Mouse (Mus musculus) left cerebral cortex, adult 2 months (tissue): ENCODE results near the gene Cfap221. TPM values are rescaled to one million over a fixed set of nuclear protein-coding genes. Genes with fewer than 3 reads are reported as not detected.

Source experiments
- DNase-seq, 2 experiments: peaks; one replicate each; pipeline ENCODE4 v3.0.0; 2021 to 2022; ENCODE audit warnings: low spot score in 2 of 2, mixed read lengths in 1 of 2; ENCODE audit errors: extremely low spot score in 1 of 2
- H3K27ac ChIP-seq: fragments of 200-600 bp; 2 replicates; pipeline ENCODE4 v1.8.1; 2022
- H3K4me3 ChIP-seq: fragments of 200-600 bp; 2 replicates; pipeline ENCODE4 v1.8.1; 2022
- CTCF ChIP-seq: fragments of 200-600 bp; IDR thresholded peaks from 2 replicates; pipeline ENCODE4 v1.8.1; 2022; ENCODE audit warnings: antibody characterized with exemption, mild to moderate bottlenecking, moderate library complexity
- intact Hi-C: fragments of 180-260 bp; cut with DNase I; formaldehyde crosslinking; loops from one replicate; pipeline ENCODE4 v1.15.1; 2025
- total RNA-seq, 2 experiments: library from RNA; stranded (reverse); gene quantifications; 2 replicates each; pipeline ENCODE4 v1.2.3; 2021

Cfap221 gene
- total RNA-seq, 2 experiments from 2014 or later, result 0.20 to 0.79 TPM

DNA sequence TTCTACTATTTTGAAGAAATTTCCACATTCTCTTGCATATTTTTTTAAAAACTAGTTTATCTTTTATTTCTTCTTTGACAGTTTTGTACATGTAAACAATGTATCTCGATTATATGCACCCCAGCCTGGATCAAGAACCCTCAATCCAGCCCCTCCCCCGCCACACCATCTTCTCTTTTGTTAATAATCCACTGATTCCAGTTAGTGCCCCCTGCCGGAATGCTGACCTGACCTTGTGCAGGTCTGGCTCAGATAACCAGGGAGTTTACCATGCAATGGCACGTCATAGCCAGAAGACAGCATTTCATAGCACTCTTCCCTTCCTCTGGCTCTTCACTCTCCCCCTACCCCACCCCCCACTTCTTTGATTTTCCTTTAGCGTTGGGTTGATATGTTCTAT lies 610 bp upstream of the Cfap221 start:
- Histone ChIP-seq H3K4me3 (peak overlapping the region; percentile 51; the same call in 1 of the 2 replicates), H3K27ac (no peak overlapping the region)
- intact Hi-C loops, result no loop called here
- no peak; the same call in 1 of the 2 replicates for TF ChIP-seq CTCF
- no peak for DNase-seq

- Histone ChIP-seq H3K27ac (no peak overlapping the region), H3K4me3 (no peak overlapping the region)
- DNase-seq, result no peak
- intact Hi-C loops, result no loop called here
- TF ChIP-seq CTCF, result no peak
These were observed 10.5 kb downstream of the Cfap221 start for GRCm38 (mm10) chr1:119986555-119986954.

DNA sequence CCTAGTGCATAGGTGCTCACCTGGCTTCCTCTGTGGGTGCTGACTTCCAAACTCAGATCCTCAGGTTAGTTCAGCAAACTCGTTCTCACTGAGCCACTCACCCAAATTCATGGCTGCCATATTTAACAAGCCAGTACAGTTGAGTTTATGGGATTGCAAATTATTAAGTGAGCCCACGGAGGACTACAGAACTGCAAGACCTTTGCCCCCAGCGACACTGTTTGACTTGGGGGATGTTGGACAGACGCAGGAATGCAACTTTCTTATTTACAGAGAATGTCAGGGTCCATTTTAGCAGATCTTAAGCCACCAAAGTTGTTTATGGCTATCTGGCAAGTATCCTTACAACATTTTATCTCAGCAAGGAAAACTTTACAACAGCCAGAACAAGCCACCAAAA lies 21.9 kb downstream of the Cfap221 start:
- Histone ChIP-seq H3K27ac (no peak overlapping the region), H3K4me3 (no peak overlapping the region)
- no peak for DNase-seq
- intact Hi-C loops, result no loop called here
- TF ChIP-seq CTCF, result no peak

DNA sequence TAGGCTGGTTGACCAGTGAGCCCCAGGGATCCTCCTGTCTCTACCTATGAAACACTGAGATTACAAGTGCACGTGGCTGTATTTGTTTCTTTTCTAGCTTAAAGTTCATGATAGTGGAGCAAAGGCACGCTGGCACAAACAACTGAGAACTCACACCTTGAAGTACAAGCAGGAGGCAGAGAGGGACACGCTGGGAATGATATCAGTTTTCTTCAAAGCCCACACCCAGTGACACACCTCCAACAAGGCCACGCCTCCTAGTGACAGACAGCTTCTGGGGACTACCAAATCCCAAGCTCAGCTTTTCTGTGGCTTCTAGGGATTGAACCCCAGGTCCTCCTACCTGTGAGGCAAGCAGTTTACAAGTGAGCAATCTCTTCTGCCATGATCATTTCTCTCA lies 23.9 kb downstream of the Cfap221 start:
- DNase-seq, result no peak
- H3K4me3 ChIP-seq, result no peak overlapping the region
- intact Hi-C loops, result no loop called here
- H3K27ac ChIP-seq, result no peak overlapping the region
- TF ChIP-seq CTCF, result no peak

- no peak for TF ChIP-seq CTCF
- no peak for DNase-seq
- no peak overlapping the region for H3K27ac ChIP-seq
- intact Hi-C loops, result no loop called here
- H3K4me3 ChIP-seq, result no peak overlapping the region
These were observed 31.1 kb downstream of the Cfap221 start for GRCm38 (mm10) chr1:119965804-119966514.

DNA sequence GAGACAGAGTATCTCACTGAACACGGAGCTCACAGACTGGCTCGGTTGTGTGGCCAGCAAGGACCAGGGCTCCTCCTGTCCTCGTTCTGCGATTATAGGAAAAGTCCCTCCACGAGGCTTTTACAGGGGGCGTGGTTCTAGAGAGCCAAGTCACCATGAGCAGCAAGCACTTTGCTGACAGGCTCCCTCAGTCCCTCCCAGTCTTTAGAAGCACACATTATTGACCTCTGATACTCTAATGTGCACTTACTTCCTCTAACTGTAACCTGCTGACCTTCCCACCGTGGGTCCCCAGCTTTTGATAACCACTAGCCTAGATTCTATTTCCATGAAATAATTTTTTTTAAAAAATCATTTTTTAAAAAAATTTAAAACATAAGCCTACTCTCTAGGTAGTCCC lies 37.1 kb downstream of the Cfap221 start:
- no peak overlapping the region for H3K27ac ChIP-seq
- no peak for DNase-seq
- TF ChIP-seq CTCF, result no peak
- intact Hi-C loops, result no loop called here
- no peak overlapping the region for H3K4me3 ChIP-seq

DNA sequence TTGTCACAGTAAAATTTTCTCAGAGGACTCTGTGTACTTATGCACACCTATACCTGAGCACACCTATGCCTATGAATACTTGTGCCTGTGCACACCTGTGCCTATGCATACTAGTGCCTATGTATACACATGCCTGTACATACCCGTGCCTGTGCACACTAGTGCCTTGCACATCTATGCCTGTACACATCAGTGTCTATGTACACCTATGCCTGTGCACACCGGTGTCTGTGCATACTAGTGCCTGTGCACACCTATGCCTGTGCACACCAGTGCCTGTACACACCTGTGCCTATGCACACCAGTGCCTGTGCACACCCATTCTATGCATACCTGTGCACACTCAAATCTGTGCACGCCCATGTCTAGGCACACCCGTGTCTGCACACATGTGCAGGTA lies 37.6 kb downstream of the Cfap221 start:
- DNase-seq, result no peak
- intact Hi-C loops, result no loop called here
- no peak overlapping the region for H3K4me3 ChIP-seq
- H3K27ac ChIP-seq, result no peak overlapping the region
- no peak for TF ChIP-seq CTCF

DNA sequence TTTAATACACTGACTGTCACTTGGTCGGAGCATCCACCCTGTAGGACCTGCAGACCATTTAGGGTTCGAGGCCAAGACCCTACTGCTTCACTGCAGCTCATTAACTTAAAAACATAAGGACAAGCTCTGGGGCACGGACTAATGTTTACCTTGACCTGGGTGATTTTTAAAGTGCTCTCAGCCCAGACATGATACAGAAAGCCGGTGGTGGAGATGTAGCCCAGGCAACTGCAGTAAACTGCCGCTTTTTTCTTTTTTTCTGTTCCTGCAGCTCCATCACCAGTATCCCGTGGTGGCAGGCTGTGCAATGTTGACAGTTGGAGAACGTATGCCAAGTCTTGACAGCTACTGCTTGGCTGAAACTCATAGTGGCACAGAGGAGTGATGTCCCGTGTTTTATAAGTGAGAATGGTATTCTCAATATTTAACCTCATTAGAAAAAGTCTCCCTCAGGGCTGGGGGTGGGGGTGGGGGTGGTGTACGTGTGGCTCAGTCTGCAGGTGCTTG lies 39.3 kb downstream of the Cfap221 start:
- no peak for DNase-seq
- intact Hi-C loops, result no loop called here

DNA sequence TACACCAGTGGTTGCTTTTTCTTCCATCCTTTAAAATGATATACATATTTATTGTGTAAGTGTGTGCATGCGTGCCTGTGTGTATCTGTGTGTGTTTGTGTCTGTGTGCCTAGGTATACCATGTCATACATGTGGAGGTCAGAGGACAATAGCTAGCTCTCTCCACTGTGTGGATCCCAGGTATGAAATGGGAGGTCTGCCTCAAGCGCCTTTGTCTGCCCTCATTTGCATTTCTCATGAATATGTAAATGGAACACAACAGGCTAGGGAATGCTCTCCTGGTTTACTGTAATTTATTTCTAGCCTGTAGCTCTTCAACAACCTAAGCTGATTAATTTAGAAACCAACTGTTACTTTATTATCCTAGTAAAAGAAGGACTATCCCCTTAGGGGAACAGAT lies 42.4 kb downstream of the Cfap221 start:
- TF ChIP-seq CTCF, result no peak
- intact Hi-C loops, result no loop called here
- no peak overlapping the region for H3K4me3 ChIP-seq
- H3K27ac ChIP-seq, result no peak overlapping the region
- no peak for DNase-seq

More for the DNA sequence above, 39.3 kb downstream of the Cfap221 start:
- TF ChIP-seq CTCF, result no peak
- H3K27ac ChIP-seq, result no peak overlapping the region
- H3K4me3 ChIP-seq, result no peak overlapping the region

DNA sequence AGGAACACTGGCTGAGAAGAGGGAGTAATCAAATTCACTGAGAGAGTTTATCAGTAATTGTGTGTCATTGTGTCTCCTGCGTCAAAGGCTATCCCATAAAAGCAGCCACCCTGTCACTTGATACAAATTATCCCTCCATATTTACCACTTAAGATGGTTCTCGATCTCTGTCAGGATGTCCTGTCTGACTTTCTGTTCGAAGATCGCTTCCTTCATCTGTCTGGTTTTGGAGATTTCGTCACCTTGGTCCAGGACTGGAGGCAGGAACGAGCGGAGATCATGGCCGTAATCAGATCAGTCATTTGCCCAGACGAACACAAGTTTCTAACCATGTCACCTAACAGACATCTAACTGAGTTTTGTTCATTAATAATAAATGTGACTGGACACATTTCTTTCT lies 43.6 kb downstream of the Cfap221 start:
- H3K27ac ChIP-seq, result no peak overlapping the region
- intact Hi-C loops, result no loop called here
- TF ChIP-seq CTCF, result no peak
- DNase-seq, result no peak
- no peak overlapping the region for H3K4me3 ChIP-seq

GRCm38 (mm10) chr1:119950086-119950485 lies 46.9 kb downstream of the Cfap221 start:
- Histone ChIP-seq H3K4me3 (no peak overlapping the region), H3K27ac (no peak overlapping the region)
- TF ChIP-seq CTCF, result no peak
- DNase-seq, result no peak
- intact Hi-C loops, result no loop called here

DNA sequence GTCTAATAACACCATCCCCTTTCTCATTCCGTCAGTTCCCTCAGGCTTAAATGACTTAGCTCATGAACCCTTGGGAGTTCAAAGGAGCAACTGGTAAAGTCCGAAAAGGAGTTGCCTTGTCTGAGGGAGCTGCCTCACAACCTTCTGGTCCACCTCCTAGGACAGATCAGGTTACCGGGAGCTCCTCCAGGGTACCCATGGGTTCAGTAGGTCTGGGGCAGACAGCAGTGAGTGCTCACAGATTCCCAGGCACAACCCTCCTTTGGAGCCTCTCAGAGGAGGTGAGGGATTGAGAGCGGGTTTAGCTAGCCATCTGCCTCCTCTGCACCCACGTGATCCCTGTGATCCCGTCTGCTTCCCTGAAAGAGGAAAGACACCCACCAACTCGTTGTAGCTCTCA lies 60.2 kb downstream of the Cfap221 start:
- H3K4me3 ChIP-seq, result no peak overlapping the region
- no peak for TF ChIP-seq CTCF
- intact Hi-C loops, result no loop called here
- no peak for DNase-seq
- H3K27ac ChIP-seq, result no peak overlapping the region

DNA sequence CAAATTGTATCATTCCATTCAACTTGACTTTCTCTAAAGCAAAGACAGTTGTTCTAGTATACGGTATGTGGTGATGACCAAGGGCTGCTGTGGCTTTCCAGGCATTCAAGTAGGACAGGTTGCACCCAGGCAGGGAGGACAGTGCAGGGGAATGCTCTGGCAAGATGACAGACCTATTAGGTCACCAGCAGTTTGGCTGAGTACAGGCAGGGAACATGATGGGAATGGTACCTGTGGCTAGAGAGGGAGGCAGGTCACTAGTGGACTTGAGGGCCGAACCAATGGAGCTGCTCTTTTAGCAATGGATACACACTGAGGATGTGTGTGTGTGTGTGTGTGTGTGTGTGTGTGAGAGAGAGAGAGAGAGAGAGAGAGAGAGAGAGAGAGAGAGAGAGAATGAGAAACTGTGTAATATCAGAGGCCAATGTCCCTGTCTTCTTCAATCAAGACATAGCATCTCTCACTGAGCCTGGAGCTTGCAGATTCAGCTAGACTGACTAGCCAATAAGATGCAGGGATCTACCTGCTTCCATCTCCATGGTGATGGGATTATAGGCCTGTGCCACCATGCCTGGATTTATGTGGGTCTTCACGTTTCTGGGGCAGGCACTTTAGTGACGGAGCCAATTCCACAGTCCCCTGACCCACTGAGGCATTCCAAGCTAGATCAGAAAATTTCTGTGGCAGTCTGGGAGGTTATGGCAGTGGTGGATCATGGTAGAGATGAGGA lies 65.4 kb downstream of the Cfap221 start:
- intact Hi-C loops, result loop anchor here (2.0 kb wide), 1 partner anchor 383 kb away; no protein-coding TSS in a partner anchor

More for the DNA sequence above, 65.4 kb downstream of the Cfap221 start:
- DNase-seq, result no peak
- H3K4me3 ChIP-seq, result no peak overlapping the region
- no peak overlapping the region for H3K27ac ChIP-seq
- TF ChIP-seq CTCF, result no peak
